Mouse (Mus musculus) kidney, adult 11 months (tissue): ENCODE measurements around the gene Lmntd1.

Source experiments
- DNase-seq: peaks from one replicate; pipeline ENCODE4 v3.0.0; 2022

Gene Lmntd1

DNA sequence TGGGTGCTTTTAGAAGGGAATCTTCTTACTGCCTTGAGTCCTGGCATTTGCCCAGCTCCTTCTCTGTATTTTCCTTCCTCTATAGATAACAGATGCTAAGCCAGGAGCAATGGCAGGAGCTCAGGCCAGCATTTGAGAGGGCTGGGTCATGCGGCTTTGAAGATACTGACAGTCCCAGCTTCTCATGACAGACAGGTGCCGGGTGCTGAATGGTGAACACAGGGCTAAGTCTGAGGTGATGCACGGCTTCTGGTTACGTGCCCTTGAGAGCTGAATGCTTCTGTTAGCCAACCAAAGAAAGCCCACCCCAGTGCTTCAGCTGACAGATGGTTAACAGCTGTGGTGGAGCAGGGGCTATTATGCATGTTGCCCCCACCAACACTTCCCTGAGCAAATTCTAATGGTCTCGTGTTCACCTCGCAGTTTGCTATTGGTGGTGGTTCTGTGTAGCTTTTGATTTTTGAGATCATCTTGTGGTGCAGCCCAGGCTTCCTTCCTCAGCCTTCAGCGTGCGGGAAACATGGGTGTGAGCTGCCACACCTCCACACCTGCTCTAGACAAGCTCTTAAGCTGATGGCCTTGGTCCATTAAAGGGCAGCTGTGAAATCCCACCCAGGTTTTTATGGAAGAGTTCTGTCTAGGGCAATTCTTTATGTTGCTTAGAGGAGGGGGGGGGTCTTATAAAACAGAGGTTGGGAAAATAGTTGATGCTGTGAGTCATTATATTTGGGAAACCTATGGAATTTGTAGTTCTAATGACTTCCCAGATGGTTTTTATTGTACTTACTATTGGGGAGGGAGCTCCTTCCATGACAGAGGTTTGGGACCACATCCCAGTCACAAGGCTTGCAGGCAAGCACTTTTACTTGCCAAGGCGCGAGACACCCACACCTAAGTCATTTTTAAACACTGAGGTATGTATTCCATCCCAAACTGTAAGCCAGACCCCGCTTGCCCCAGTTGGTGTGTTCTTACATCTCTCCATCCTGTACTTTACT is 181.1 kb downstream of the Lmntd1 start:
- no peak for DNase-seq

- DNase-seq, result no peak
Observed at GRCm38 (mm10) chr6:145431747-145432146, 182.4 kb downstream of the Lmntd1 start.

DNA sequence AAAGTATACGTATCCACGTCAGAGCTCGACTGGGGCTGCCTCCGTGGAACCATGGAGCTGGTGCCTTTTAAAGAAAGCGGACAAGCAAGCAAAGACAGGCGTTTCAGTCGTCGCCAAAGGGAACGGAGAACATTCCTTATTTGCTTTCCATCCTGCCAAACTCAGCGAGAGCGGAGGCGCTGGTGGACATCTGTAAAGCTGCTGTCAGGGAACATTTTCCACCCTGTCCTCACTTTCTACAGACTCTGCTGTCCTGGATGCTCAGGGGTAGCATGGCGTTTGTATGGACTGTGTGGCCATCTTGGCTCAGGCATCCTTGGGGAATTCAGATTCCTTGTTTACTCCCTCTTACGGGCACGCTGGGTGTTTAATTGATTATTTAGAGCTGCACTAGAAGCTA is 186.7 kb downstream of the Lmntd1 start:
- no peak for DNase-seq

DNA sequence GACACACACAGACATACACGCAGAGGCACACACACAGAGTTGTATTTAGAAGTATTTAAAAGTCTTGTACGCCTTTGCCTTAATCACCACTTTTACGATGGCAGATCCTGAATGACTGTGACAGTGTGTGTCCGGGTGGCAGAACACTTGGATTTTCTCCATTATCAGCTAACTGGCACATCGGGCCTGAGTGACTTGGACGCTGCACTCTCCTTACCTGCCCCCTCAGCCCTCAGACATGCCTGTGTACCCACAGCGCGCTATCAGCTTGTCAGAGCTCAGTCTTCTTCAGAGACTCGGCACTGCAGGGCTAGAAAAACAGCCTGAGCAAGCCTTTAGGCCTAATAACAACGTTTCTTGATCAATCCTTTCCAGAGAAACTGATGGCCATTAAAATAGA is 187.6 kb downstream of the Lmntd1 start:
- DNase-seq, result no peak

GRCm38 (mm10) chr6:145424156-145424555 is 190.0 kb downstream of the Lmntd1 start:
- DNase-seq, result no peak

- DNase-seq, result no peak
Observed at GRCm38 (mm10) chr6:145423484-145423883, 190.6 kb downstream of the Lmntd1 start.

DNA sequence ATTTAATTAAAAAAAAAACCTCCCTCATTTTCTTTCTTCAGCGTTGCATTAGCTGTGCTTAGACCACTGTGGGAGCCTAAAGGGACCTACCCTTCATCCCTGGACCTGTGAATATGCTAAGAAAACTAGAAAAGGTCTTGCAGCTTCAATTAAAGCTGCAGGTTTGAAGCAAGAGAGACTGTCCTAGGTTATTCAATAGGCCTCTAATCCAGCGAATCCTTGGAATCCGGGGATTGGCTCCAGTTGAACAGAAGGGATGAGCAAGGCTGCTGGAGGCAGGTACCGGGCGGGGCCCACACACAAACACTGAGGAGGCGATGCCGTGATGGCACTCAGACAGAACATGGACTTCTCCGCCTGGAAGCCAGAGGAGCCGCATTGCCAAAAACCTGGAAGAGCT is 192.5 kb downstream of the Lmntd1 start:
- DNase-seq, result no peak

GRCm38 (mm10) chr6:145420407-145420806 is 193.7 kb downstream of the Lmntd1 start:
- DNase-seq, result no peak

DNA sequence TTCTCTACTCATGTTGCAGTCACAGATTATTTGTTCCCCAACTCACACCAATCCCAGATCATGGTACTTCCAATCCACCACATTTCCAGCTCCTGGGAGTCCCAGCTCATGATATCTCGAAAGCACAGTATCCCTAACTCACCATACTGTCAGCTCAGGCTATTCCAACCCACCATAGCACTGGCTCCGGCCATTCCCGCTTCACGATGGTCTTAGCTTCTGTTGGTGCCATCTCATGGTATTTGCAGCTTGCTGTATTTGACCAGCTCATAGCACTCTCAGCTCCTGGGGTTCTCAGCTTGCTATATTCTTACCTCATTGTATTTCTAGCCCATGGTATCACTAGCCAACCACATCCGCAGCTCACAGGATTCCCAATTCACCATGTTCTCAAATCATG is 195.3 kb downstream of the Lmntd1 start:
- no peak for DNase-seq

DNA sequence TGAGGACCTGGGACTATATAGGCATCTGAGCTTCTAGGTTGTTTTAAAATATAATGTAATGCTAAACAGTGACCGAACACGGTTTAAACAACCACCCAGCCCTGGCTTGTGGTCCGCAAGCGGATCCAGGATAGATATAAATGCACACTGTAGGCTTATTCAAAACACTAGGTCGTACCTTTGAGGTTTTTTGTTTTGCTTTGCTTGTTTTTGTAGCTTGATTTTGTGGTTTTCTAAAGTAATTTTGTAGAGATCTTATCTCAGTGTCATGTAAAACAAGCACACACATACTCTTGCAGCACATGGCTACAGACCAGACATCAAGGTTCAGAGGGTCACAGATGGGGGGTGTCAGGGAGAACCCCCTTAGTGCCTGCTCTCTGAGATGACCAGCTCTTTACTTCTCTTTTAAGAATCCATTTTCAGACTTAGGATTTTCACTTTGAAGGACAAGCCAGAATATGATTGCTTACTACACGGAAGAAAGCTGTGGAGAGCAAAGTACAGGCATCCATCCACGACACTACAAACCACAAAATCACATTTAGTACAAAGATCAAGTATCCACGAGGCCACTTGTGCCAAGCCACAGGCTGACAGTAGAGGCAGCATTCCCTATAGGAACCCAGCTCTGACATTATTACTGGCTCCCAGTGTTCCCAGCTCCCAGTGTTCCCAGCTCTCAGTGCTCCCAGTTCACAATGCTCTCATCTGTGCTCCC is 196.2 kb downstream of the Lmntd1 start:
- no peak for DNase-seq

GRCm38 (mm10) chr6:145417014-145417719 is 197.0 kb downstream of the Lmntd1 start:
- DNase-seq, result no peak

GRCm38 (mm10) chr6:145404369-145405051 is 209.6 kb downstream of the Lmntd1 start:
- no peak for DNase-seq

DNA sequence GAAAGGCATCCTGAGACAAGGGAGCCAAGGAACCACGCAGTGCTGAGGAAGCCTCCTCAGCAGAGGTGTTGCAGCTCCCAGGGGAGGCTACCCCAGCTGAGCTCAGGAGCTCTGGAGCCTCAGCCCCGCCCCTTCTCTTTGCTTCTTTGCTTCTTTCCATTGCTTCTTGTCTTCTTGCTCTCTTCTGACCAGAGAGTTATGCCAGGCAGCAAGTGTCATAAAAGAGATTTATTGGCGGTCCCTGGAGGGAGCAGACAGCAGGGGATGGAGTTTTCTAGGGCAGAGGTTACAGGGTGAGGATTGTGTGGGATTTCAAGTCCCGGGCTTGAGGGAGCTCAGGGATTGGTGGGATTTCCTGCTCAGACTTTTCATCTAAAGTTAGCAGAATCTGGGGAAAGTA is 213.0 kb downstream of the Lmntd1 start:
- no peak for DNase-seq

- DNase-seq, result no peak
Observed at GRCm38 (mm10) chr6:145397881-145398280, 216.2 kb downstream of the Lmntd1 start.

GRCm38 (mm10) chr6:145396534-145396933 is 217.6 kb downstream of the Lmntd1 start:
- DNase-seq, result no peak

- no peak for DNase-seq
Observed at GRCm38 (mm10) chr6:145390421-145390820, 223.7 kb downstream of the Lmntd1 start.

- DNase-seq, result no peak
Observed at GRCm38 (mm10) chr6:145389904-145390303, 224.2 kb downstream of the Lmntd1 start.

DNA sequence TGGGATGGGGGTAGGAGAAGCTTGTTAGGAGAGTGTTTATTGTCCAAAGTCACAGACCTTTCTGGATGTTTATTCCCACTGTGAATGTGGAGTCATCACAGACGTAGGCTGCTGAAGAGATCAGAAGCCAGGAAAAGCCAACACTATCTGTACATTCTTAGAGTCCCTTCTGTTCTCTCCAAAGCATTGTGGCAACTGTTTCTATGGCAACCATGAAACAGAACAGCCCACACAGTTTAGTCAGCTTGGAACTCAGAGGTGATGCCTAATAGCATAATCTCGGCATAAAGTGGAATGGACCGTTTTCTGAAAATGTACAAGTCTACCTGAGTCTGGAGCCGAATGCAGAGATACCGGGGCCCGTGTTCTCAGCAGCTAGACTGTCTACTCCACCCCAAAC is 226.7 kb downstream of the Lmntd1 start:
- DNase-seq, result no peak

- no peak for DNase-seq
Observed at GRCm38 (mm10) chr6:145382586-145383380, 231.3 kb downstream of the Lmntd1 start.

- DNase-seq, result no peak
Observed at GRCm38 (mm10) chr6:145380961-145381360, 233.2 kb downstream of the Lmntd1 start.

DNA sequence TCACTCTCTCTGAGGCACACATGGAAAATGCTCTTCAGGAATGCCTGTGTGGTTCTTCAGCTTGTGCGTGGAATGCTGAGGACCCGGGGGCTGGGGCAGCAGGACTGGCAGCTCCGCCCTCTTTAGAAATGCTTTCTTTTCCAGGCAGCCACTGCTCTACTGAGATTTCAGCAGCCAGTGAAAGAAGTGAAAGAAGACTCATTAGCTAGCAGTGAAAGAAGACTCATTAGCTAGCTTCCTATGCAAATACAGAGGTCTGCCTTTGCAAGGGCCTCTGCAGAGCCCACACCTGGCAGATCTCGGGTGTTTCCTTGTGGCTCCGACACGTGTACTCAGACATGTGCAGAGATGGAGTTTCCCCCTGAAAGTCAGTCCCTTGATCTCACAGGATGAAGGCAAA is 234.9 kb downstream of the Lmntd1 start:
- DNase-seq, result no peak

GRCm38 (mm10) chr6:145378689-145379088 is 235.4 kb downstream of the Lmntd1 start:
- no peak for DNase-seq
